Mouse (Mus musculus) neutrophil, adult 5-6 weeks (primary cell): ENCODE results near the gene Wsb1. TPM values are rescaled to one million over a fixed set of nuclear protein-coding genes. Genes with fewer than 3 reads are reported as not detected.
"Not testable (repeated sequence)": the region's sequence is repeated elsewhere in the genome, so short reads cannot be mapped to it uniquely, and the experiment has no call there.

Experiments
- ATAC-seq: fragments of 151-379, 151-347 bp; 2 replicates; pipeline ENCODE4 v1.8.0; 2017; ENCODE audit warnings: mild to moderate bottlenecking, moderate TSS enrichment; ENCODE audit not compliant: insufficient number of reproducible peaks, poor library complexity, low FRiP score, severe bottlenecking; ENCODE audit errors: extremely low read depth
- total RNA-seq: library from RNA; stranded (forward); fragments of 200-1000 nt; gene quantifications from 2 replicates; pipeline ENCODE4 v1.2.3, GENCODE M21; 2017

The Wsb1 gene
- total RNA-seq, 1 experiment from 2014 or later, result 207 TPM

GRCm38 (mm10) chr11:79273757-79274156 lies 19.3 kb upstream of the Wsb1 start:
- ATAC-seq, result no peak

GRCm38 (mm10) chr11:79273039-79273438 lies 18.6 kb upstream of the Wsb1 start:
- no peak for ATAC-seq

- no peak for ATAC-seq
These were observed 12.7 kb upstream of the Wsb1 start for GRCm38 (mm10) chr11:79267171-79267570.

- ATAC-seq, result no peak
These were observed 9.9 kb upstream of the Wsb1 start for GRCm38 (mm10) chr11:79264376-79264775.

GRCm38 (mm10) chr11:79260126-79260525 lies 5.7 kb upstream of the Wsb1 start:
- not testable (repeated sequence) for ATAC-seq

GRCm38 (mm10) chr11:79258738-79259137 lies 4.3 kb upstream of the Wsb1 start:
- no peak for ATAC-seq

GRCm38 (mm10) chr11:79253542-79254390 lies 705 bp downstream of the Wsb1 start:
- ATAC-seq, result no peak

GRCm38 (mm10) chr11:79252881-79253541 lies 1.5 kb downstream of the Wsb1 start:
- no peak for ATAC-seq

- ATAC-seq, result no peak
These were observed 15.4 kb downstream of the Wsb1 start for GRCm38 (mm10) chr11:79239024-79239423.

- ATAC-seq, result no peak
These were observed 16.1 kb downstream of the Wsb1 start for GRCm38 (mm10) chr11:79238398-79238752.

GRCm38 (mm10) chr11:79237644-79238397 lies 16.6 kb downstream of the Wsb1 start:
- no peak for ATAC-seq

- no peak for ATAC-seq
These were observed 24.3 kb downstream of the Wsb1 start for GRCm38 (mm10) chr11:79230251-79230570.

GRCm38 (mm10) chr11:79229561-79230250 lies 24.8 kb downstream of the Wsb1 start:
- no peak for ATAC-seq

GRCm38 (mm10) chr11:79229057-79229504 lies 25.4 kb downstream of the Wsb1 start:
- no peak for ATAC-seq

- no peak for ATAC-seq
These were observed 26.4 kb downstream of the Wsb1 start for GRCm38 (mm10) chr11:79228089-79228488.

- no peak for ATAC-seq
These were observed 28.9 kb downstream of the Wsb1 start for GRCm38 (mm10) chr11:79225371-79226155.

- ATAC-seq, result peak; percentile 82
These were observed 29.8 kb downstream of the Wsb1 start for GRCm38 (mm10) chr11:79224562-79225280.

- ATAC-seq, result peak; percentile 55; the same call in 1 of the 2 replicates
These were observed 31.1 kb downstream of the Wsb1 start for GRCm38 (mm10) chr11:79223420-79223819.
